Mouse (Mus musculus) neural tube, embryonic 10.5 days (tissue): ENCODE measurements around the gene 1700029J07Rik.
A peak's percentile ranks its signal among the peaks of the same experiment; 100 is the strongest.

Source experiments
- DNase-seq: peaks from one replicate; pipeline ENCODE4 v3.0.0-alpha.2; 2017; ENCODE audit warnings: low spot score; ENCODE audit errors: extremely low spot score

1700029J07Rik gene

DNA sequence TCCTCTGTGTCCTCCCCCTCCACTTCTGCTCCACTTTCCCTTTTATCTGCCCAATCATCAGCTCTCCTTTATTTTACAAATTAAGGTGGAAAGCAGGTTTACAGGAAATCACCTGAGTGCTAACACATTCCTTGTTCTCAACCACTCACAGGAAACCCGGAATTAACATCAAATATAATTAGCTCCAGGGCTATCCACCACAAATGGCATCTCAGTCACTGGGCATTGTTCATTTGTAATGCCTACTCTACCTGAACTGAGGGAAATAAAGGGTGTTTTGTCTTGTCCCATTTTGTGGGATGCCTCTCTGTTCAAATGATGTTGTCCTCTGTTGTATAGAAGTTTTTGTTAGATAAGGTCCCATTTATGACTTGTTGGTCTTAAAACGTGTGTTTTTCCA is 24.4 kb downstream of the 1700029J07Rik start:
- no peak for DNase-seq

DNA sequence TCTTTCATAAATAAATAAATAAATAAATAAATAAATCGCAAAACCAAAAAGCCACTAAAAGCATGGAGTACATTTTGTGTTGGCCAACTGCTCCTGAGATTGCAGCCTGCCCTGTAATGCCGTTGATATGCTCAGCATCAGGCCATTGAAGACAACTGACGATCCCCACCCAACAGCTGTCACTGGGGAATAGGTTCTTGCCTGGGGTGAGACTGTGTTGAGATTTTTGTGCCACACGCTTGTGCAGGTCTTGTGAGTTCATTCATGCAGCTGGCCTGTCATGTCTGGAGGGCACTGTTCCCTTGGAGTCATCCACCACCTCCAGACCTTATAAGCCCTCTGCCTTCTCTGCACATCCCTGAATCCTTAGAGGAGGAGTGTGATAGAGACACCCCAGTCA is 28.8 kb downstream of the 1700029J07Rik start:
- no peak for DNase-seq

GRCm38 (mm10) chr8:45936986-45937385 is 38.1 kb downstream of the 1700029J07Rik start:
- no peak for DNase-seq

DNA sequence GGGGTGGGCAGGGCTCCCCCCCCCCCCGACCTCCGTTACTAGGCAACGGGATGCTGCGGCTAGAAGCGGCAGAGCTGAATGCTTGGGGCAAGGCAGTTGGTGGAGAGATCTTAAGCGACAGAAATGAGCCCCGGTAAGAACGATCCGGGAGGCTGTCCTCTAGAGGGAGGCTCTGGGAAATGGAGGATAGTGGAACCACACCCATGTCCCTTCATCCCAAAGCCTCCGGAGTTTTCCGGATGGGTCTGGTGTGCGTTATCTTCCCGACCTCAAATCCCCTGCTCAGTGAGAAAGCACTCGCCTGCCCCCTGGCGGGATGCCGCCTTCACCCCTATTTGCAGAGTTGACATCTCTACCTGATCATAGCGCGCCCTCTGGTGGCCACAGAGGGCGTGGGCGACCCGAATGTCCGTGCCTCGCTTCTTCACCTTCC is 40.5 kb downstream of the 1700029J07Rik start, which contains the start of gene Ccdc110:
Gene Ccdc110 (plus strand): TSS at position 38 of the 433 bp plus-strand sequence.
- peak; percentile 98 for DNase-seq

GRCm38 (mm10) chr8:45922116-45922515 is 52.9 kb downstream of the 1700029J07Rik start:
- no peak for DNase-seq

- DNase-seq: no peak
These were observed 54.7 kb downstream of the 1700029J07Rik start for GRCm38 (mm10) chr8:45920392-45920791.

DNA sequence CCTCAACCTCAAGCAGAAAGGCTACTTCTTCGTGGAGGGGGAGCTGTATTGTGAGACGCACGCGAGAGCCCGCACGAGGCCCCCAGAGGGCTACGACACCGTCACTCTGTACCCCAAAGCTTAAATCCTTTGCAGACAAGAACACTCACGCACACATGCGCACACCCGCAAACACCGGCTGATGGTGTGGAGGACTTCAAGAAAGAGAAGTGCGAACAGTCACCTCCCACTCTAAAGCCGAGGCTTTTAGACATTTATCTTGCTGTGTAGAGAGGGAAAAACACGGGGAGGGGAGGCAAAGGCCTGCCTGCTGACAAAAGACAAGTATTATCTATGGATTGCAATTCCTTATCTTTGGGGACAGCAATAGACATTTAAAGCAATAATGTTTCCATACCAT is 56.2 kb downstream of the 1700029J07Rik start:
- no peak for DNase-seq

DNA sequence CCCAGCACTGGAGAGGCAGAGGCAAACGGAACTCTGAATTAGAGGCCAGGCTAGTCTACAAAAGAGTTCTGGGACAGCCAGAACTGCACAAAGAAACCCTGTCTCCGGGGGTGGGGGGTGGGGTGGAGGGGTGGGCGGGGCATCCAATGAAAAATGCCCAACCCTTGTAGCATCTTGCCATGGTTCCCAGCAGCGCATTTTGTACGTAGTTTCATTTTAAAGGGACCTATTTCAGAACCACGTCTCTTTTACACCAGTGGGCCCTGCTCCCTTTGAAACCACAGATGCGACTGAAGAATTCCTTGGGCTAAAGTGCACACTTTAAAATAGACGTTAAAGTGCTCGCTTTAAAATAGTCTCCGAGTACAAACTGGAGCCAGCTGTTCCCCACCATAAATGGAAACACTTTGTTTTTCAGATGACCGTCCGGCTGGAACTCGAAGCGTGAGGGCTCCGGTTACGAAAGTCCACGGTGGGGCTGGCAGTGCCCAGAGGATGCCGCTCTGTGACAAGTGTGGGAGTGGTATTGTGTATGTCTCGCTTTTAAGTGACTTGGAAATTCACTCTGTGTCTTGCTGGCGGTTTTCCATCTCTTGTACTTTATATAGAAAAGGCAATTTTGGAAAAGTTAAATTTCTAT is 57.9 kb downstream of the 1700029J07Rik start:
- DNase-seq: no peak

- DNase-seq: no peak
These were observed 58.6 kb downstream of the 1700029J07Rik start for GRCm38 (mm10) chr8:45916496-45916895.

DNA sequence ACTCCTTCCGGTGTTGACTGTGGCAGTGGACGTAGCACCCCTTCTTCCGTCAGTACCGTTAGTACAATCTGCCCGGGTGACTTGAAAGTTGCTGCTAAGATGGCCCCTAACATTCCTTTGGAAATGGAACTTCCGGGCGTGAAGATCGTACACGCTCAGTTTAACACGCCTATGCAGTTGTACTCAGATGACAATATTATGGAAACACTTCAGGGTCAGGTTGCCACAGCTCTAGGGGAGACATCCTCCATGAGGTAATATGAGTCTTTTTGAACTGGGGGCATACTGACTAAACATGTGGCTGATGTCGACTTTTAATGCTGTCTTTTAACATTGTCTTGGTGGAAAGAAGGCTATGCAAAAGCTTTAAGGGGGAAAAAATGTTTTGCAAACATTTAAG is 61.3 kb downstream of the 1700029J07Rik start:
- DNase-seq: no peak

GRCm38 (mm10) chr8:45906251-45906619 is 68.8 kb downstream of the 1700029J07Rik start:
- DNase-seq: no peak

- no peak for DNase-seq
These were observed 69.3 kb downstream of the 1700029J07Rik start for GRCm38 (mm10) chr8:45905591-45906250.

DNA sequence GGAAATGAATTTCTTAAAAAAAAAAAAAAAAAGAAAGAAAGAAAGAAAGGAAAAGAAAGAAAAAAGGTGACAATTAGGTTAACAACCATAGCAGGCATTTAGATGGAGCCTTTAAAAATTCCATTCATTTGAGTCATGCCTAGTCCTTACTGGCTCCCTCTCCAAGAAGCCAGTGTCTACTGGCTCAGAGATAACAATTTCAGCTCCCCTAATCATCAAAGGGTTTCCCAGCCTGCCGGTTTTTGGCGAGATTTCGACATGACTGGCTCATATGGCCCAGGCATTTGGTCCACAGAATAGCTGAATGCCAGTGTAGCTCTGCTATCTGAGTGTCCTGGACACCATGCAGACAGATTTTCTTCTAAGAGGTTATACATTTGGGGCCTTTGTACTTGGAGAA is 71.4 kb downstream of the 1700029J07Rik start:
- DNase-seq: no peak
